Mouse (Mus musculus) cerebellum, adult 11-12 months (tissue): Measurements from ENCODE around the gene Cd2bp2.

Source experiments
- DNase-seq: peaks from one replicate; pipeline ENCODE4 v3.0.0; 2022

The Cd2bp2 gene

DNA sequence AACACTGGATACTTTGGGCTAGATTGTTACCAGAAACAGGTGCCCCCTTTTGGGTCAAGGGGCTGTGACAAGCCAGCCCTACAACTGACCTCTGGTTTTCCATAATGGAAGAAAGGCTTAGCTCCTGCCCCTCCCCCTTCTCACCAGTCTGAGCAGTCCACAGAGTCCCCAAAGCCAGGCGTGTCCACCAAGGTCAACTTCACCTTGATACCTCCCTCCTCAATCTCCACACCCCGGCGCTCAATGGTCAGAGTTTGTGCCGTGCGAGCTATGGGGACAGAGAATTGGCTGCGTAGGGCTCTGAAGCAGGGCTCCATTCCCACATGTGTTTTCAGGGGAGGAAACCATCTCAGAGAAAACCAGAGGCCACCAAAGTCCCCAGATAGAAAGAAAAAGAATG, 21.6 kb upstream of the Cd2bp2 start:
- DNase-seq = no peak

DNA sequence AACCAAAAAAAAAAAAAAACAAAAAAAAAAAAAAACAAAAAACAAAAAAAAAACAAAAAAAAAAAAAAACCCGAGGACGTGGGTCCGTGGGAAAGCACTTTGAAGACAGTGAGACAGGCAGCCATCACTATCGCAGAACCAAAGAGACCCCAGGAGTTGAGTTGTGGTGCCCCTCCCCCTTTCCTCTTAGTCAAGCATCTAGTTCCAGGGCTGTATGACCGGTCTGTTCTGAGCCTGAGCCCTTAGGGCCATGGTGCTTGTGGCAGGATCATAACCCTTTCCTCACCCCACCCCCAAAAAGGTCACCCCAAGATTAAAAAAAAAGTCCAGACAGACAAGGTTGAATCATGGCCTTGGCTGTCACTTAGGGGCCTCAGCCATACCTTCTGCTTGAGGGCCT, 20.5 kb upstream of the Cd2bp2 start:
- DNase-seq = no peak

GRCm38 (mm10) chr7:127214981-127215871, 19.4 kb upstream of the Cd2bp2 start:
- DNase-seq = peak; percentile 66

GRCm38 (mm10) chr7:127214521-127214920, 18.7 kb upstream of the Cd2bp2 start:
- DNase-seq = no peak

- DNase-seq = no peak
Measured at GRCm38 (mm10) chr7:127213930-127214329, 18.1 kb upstream of the Cd2bp2 start.

- DNase-seq = peak; percentile 51
Measured at GRCm38 (mm10) chr7:127213485-127213884, 17.6 kb upstream of the Cd2bp2 start.

GRCm38 (mm10) chr7:127212432-127213250, 16.8 kb upstream of the Cd2bp2 start:
- peak; percentile 43 for DNase-seq

DNA sequence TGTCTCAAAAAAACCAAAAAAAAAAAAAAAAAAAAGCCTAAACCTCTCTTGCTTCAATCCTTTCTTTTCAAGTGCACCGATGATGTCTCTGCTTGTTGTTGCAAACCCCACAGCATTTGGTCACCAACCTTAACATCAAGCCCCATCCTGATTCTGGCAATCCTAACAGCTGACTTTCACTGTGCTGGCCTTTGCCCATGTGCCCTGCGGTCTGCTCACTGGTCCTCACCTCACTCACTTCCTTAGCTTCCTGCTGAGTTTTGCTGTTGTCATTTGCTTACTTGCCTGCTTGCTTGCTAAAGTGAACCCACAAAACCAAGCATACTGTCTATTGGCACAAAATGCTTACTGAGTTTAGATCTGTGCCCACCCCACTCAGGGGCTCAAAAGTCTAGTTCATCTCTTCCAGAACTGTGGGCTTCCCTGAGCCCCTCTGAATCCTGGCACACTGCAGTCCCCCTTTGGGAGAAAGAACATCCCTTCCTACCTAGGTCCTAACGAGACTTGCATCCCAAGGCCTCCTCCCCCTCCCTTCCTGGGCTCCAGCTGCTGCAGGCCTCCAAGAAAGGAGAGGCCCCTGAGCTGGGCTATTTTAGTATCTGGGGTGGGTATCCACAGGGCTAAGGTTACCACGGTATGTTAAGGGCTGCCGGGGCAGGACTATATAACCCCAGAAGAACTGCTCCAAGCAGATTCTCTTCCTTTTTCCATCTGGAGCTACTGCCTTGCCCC, 15.3 kb upstream of the Cd2bp2 start:
- peak; percentile 51 for DNase-seq

- peak; percentile 67 for DNase-seq
Measured at GRCm38 (mm10) chr7:127210266-127210665, 14.4 kb upstream of the Cd2bp2 start.

DNA sequence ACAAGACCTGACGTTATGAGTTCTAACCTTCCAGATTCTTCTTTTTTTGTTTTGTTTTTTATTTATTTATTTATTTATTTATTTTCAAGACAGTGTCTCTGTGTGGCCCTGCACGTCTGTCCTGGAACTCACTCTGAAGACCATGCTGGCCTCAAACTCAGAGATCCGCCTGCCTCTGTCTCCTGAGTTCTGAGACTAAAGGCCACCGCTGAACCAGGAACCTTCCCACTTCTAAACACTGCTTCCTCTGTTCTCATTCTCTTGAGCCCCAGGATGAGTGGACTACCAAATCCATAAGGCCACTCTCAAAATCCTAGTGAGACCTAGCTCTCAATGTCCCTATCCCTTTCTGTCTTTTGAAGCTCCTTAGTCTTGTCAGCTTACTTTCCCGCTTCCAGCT, 14.0 kb upstream of the Cd2bp2 start:
- no peak for DNase-seq

GRCm38 (mm10) chr7:127208553-127209438, 12.9 kb upstream of the Cd2bp2 start, which contains the start of gene Mylpf:
Mylpf (plus strand) TSS chr7:127208890.
- DNase-seq = peak; percentile 98

DNA sequence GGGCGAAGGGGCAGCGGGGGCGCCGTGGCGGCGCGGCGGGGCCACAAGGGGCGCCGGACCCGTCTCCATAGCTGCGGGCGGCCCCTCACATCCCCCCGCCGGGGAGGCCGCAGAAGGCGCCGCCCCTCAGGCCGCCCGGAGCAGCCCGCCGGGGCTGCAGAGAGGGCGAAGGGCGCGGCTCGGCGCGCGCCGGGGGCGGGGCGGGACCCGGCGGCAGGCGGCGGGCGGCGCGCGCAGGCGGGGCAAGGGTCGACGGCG, 12.4 kb upstream of the Cd2bp2 start, which contains the start of gene Tbc1d10b:
TSS of gene Tbc1d10b (minus strand) at position 174 of the 258 bp plus-strand sequence.
- DNase-seq = no peak

GRCm38 (mm10) chr7:127207374-127208294, 11.8 kb upstream of the Cd2bp2 start:
- peak; percentile 77 for DNase-seq

DNA sequence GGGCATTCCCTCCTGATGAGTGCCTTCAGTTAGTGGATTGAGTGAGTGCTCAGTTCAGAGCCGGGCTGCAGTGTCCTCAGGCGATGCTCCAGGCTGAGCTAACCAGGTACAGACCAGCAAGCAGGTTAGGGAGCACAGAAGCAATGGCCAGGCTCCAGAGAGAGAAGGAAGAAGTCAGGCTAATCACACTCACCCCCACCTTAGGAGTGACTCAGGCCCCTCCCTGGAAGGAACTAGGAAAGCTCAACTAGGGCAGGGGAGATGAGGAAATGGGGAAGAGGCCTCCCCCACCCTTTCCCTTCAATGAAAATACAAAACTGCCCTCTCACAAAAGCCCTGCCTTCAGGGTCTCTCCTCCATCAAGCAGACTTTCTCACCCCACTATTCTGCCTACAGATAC, 10.8 kb upstream of the Cd2bp2 start:
- DNase-seq = peak; percentile 49

GRCm38 (mm10) chr7:127196484-127196883, 634 bp upstream of the Cd2bp2 start:
- DNase-seq = peak; percentile 47

GRCm38 (mm10) chr7:127194633-127195029, 1.2 kb downstream of the Cd2bp2 start:
- DNase-seq = peak; percentile 49

DNA sequence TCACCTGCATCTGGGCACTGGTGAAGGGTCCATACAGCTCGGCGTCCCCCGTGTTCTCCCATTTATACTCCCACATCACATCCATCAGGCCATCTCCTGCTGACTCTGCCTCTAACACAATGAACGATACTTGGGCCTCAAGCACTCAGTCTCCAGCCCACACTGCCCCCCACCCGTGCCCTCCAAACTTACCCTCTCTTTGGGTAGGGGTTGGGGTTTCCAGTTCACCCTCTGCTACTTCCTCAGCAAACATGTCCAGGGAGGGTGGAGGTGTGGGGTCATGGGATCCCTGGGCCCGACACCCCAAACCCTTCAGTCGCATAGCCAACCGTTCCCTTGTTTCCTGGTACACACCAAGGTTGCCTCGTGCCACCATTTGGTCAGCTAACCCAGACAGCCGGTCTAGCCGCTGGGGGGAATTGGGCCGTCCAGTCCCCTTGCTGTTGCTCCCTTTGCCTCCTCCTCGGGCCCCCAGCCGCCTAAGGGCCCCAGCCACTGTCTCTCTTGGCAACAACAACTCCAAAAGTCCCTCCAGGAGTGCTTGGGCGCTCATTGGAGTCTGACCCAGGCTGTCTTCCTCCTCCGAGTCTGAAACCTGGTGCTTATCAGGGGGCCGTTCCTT, 1.7 kb downstream of the Cd2bp2 start:
- peak; percentile 44 for DNase-seq

DNA sequence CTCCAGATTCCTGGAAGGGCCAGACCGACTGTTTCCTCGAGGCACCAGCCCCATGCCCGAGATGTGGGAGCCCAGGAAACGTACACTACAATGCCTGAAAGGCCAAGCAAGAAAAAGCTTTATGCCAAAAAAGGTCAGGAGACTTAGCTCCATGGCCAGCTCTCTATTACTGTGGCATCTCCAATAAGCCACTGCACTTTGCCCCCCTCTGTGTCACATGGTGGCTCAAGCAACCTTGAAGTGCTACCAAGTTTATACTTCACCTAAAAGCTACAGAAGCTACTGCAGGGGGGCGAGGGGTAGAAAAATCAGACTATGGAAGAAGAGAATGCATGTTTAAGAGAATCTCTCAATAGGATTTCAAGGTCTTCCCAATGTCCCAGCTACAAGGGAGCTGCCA, 2.9 kb downstream of the Cd2bp2 start:
- no peak for DNase-seq

DNA sequence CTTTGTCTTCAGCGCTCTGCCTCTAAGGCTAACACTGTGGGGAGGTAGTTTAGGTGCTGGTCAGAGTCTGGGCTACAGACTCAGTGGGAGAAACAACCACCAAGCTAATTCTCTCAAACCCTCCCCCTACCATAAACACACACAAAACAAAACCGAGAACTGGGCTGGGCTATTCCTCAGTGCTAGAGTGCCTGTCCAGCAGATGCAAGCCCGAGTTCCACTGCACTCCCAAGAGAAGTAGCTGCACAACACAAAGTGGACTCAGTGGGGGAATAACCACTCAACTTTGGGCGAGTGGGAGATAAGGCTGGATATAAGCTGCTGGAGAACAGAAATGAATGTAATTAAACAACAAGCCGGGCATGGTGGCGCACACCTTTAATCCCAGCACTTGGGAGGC, 5.2 kb downstream of the Cd2bp2 start:
- no peak for DNase-seq
